Mouse (Mus musculus) small intestine, adult 2 months (tissue): ENCODE measurements around the gene Cuta.

Experiments used
- CTCF ChIP-seq: fragments of 200-500 bp; IDR thresholded peaks from 2 replicates; pipeline ENCODE4 v1.5.1; 2012; ENCODE audit warnings: low read depth, mild to moderate bottlenecking, control low read depth, inconsistent platforms, low read length, moderate library complexity, mixed read lengths; ENCODE audit not compliant: insufficient replicate concordance, insufficient read length; ENCODE audit errors: extremely low read depth
- POLR2A ChIP-seq: fragments of 200-500 bp; IDR thresholded peaks from 2 replicates; pipeline ENCODE4 v1.6.1; 2012; ENCODE audit warnings: low read depth, mild to moderate bottlenecking, control low read depth, inconsistent platforms, low read length, moderate library complexity

DNA sequence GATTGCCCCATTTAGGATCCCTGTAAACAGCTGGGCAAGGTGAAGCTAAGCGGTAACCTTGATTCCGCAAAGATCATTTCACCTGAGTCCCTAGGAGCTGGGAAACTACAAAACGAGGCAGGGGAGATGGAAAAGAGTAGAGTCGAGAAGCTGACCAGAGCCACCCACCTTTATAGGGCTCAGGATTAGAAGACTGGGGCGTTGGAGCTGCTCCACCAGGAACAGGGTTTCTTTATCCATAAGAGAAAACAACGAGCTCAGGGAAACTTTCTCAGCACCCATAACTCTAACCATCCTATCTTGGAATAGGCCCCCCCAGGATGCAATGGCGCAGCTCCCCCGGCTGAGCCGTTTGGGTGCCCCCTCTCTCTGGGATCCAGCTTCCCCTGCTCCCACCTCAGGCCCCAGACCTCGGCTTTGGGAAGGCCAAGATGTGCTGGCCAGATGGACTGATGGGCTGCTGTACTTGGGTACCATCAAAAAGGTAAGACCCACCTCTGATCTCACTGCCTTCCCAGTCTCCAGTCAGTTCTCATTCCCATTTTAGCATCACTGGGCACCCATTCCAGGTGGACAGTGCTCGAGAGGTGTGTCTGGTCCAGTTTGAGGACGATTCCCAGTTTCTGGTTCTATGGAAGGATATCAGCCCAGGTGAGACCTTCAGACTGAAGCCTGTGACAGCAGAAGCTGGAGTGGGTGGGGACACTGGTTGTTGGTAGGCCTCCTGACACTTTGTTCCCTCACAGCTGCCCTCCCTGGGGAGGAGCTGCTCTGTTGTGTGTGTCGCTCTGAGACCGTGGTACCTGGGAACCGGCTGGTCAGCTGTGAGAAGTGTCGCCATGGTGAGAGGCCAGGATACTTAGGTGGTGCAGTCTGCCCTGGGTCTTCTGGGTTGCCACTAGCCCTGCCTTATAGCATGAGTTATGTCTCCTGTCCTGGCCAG is 5.2 kb downstream of the Cuta start:
- no peak for TF ChIP-seq CTCF
- no peak for TF ChIP-seq POLR2A
